Mouse (Mus musculus) embryonic stem cell, embryonic (primary cell): ENCODE measurements around the gene Rasgrf2.

Source experiments
- CTCF ChIA-PET, 4 experiments: fragments of 300-600 bp in 2 of 4; fragments of 350-600 bp in 2 of 4; sonication (Branson Sonifier 250); formaldehyde crosslinking; loops; one replicate each; lab custom pipeline; 2022; ENCODE audit warnings: inconsistent platforms in 2 of 4; lab: Charles Lee
- POLR2A ChIA-PET, 4 experiments: fragments of 300-600 bp in 2 of 4; fragments of 350-600 bp in 2 of 4; sonication (Branson Sonifier 250); formaldehyde crosslinking; loops; one replicate each; lab custom pipeline; 2022; ENCODE audit warnings: antibody characterized with exemption in 4 of 4, inconsistent platforms in 1 of 4; lab: Charles Lee

Gene Rasgrf2

DNA sequence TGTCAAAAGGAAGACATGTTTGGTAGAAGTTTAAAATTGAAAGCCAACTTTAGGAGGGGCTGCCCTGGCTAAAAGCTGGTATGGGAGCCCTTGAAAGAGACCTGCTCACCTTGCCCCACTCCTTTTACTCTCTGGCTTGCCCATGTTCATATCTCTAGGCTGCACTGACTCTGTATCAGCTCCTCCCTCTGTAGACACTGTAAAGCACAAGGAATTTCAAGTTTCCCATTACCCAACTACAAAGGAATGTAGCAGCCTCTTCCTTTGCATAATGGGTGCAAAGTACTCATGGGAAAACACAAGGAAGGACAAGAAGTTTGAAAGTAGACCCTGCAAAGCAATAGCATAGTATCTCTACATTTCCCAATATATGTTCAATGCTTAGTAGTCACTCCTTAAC is 220.2 kb downstream of the Rasgrf2 start:
- ChIA-PET CTCF (no interaction called here), POLR2A (no interaction called here)

DNA sequence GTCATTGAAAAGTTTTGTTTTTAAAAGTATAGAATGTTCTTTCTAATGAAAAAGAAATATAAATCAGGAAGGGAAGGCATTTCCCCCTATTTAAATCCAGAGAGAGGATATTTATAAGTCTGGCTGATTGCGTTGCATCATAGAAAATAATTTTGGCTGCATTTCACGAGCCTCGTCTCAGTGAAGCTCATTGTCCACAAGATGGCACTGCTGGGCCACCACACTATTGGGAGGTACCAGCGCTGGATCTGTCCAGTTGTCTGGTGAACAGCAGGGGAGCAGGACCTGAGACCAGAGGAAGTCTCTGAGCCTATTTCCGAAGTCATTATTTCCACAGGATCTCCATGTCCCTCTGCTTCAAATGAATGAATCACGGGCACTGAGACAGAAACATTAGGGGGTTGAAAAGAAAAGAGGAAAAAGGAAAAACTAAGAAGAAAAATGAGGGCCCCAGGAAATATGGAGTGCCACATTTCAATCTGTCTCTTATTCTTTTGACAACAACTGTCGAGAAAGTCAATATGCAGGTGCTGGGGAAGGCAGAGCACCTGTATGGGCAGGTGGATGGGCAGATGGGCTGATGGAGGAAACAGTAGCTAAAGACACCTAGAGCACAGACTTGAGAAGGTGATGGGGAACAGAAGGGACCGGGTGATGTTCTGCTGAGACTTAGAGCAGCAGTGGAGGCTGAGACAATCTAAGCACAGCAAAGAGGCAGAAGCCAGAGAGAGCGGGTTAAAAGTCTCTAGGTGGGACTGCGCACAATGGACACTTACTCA is 223.1 kb downstream of the Rasgrf2 start:
- ChIA-PET CTCF (interaction anchor here (0.5 to 1.7 kb wide), 13 partner anchors 9 to 832 kb away, joined by 3 to 7 read pairs (median 4); no protein-coding TSS in a partner anchor), POLR2A (interaction anchor here in 2 of 4 experiments (0.8 to 1.0 kb wide), 2 partner anchors 101 to 446 kb away, joined by 4 read pairs; partner anchors contain the start of genes Dhfr (in 1 of the 2), Msh3 (in 1 of the 2) and Zcchc9 (in 1 of the 2))

DNA sequence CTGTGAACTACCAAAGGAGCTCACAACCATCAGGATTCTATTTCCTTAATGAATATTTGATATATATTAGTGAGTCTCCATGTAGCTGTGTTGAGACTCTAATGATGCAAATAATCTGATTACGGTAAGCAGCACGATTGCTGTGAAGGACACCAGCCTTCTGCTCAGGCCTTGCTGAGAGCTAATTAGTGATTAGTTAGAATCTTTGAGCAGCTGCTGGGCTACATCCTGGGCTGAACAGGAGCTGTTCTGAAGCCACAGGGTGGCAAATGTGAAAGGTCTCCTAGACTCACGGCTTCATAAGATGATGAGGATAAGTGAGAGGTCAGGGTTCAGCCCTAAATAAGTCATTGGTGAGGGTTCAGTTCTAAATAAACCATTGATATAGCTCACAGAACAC is 225.1 kb downstream of the Rasgrf2 start:
- POLR2A ChIA-PET = no interaction called here
- CTCF ChIA-PET = interaction anchor here in 2 of 4 experiments (0.5 to 1.4 kb wide), 3 partner anchors 12 to 575 kb away, joined by 3 to 6 read pairs (median 3); no protein-coding TSS in a partner anchor

DNA sequence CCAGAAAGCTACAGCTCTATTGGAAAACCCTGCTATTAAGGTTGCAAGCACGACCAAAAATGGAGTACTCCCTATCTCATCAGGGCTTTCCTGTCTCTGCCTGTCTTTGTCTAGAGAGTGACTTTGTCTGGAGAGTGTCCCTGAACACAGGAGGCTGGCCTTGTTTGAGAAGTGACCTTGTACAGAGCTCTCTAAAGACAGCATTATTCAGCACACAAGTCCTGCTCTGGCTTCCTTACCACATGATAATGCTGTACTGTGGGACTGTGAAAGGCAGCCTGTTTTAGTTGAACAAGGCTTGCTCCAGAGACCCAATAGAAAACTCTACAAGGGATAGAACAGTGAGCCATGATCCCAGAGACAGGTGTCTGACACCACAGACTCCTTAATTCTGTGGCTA is 235.0 kb downstream of the Rasgrf2 start:
- POLR2A ChIA-PET = no interaction called here
- CTCF ChIA-PET = interaction anchor here in 2 of 4 experiments (1.1 to 2.4 kb wide), 2 partner anchors 14 kb away, joined by 4 to 27 read pairs; no protein-coding TSS in a partner anchor

DNA sequence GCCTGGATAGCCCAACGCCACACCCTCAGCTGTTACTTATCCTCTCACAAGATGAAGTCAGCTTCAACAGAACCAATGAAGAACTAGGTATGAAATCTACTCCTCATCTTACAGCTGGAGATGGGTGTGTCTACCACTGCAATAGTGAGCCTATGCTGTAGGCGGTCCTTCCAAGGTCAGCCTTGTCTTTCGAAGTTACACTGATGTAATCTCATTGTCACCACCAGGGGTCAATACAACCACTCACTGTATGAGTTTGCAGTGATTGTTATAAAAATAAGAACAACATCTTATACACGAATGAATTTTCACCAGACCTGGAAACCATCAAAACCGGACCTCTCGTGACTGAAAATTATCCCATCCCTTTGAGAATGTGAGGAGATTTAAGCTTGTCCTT is 238.3 kb downstream of the Rasgrf2 start:
- ChIA-PET CTCF (interaction anchor here (0.5 to 2.6 kb wide), 12 partner anchors 9 to 1053 kb away, joined by 3 to 10 read pairs (median 4); no protein-coding TSS in a partner anchor), POLR2A (interaction anchor here in 1 of 4 experiments (1.5 kb wide), 1 partner anchor 11 kb away, joined by 4 read pairs; no protein-coding TSS in a partner anchor)

DNA sequence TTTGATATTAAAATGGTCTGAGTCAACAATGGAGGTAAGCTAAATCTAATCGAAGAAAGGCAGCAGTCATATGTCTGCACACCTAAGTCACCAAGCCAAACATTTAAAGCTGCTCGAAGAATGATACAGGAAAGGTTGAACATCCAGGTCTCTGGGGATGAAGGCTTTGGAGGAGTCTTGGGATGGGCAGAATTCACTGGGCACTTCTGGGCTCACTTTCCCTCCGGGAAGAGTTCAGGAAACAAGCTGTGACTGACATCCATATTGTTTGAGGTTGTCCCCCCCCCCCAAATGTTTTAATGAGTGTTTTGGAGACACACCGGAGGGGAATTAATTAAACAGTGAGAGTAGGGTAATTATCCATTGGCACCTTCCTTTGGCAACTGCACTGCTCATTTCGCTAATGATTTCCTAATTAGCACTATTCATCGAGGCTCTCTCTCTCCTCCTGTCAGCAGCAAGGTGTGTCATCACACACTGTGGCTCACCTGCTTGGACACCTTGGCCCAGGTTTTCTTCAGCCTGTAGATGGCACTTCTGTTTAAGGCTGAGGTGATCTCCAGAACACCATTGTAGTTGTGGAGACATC is 241.3 kb downstream of the Rasgrf2 start:
- CTCF ChIA-PET = no interaction called here
- POLR2A ChIA-PET = no interaction called here

DNA sequence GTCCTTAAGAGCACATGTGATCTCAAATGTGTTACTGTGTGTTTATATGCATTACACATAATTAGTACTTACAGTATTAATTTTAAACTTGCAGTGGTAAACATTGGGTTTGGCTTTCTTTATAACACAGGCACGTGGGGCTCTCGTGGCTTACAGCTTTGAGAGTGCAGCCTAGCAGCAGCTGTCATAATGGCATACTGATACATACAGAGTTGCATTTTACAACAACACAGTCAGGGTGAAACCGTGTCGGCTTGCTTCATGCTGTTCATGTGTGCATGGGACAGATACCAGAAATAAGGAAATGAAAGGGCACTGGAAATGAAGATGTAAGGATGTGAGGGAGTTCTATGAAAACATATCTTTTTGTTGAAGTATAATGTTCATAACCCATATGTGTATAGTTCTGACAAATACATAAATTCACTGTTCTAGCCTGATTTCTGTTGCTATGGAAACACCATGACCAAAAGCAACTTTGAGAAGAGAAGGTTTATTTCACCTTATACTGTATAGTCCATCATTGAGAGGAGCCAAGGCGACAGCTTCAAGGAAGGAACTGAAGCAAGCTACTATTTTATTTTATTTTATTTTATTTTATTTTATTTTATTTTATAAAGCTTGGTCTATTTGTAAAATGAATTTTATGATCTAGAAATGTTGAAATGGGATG is 246.6 kb downstream of the Rasgrf2 start:
- ChIA-PET CTCF (no interaction called here), POLR2A (no interaction called here)

DNA sequence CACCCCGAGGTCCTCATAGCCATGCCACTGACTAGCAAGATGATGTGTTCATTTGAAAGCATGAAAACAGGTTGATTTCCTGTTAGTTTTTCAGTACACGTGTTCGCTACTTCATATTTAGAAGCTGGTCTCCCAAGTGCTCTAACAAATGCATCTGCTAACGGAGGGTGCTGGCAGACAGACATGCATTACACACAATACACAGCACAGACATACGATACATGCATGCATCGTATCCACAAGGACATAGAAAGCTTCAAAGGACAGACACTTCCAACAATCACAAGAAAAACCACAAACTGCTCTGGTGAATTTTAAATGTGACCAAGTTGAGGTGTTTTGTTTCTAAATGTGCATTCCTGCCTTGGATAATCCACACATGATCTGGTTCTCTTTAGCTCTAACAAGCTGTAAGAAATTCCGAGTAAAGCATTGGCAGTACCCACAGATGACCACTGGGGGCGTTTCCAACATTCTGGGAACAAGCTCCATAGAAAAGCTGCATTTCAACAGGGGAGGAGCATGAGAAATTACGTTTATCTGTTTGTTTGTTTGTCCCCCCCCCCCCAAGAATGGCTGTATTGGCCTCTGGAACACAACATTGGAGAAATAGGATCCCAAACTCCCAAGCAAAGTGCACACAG is 249.5 kb downstream of the Rasgrf2 start:
- CTCF ChIA-PET = interaction anchor here (0.6 to 1.8 kb wide), 48 partner anchors 9 to 1344 kb away, joined by 3 to 27 read pairs (median 4); no protein-coding TSS in a partner anchor
- POLR2A ChIA-PET = interaction anchor here in 3 of 4 experiments (0.6 to 1.7 kb wide), 9 partner anchors 11 to 1602 kb away, joined by 3 to 12 read pairs (median 3); no protein-coding TSS in a partner anchor

DNA sequence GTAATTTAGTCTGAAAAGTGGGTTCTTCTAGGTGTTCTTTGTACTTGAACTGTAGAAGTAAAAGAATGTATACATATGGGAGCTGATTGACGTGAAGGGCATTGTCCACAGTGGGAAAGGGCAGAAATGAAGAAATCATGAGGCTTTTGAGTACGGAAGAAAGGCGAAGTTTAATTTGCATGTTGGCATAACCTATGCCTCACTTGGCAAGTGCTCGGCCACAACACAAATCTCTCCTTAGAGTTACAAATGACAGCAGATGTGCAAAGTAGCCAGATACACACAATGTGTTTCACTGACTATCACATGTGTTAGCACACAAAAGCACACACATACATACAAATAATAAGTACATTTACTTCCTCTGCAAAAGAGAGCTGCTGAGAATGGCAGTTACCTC is 251.2 kb downstream of the Rasgrf2 start:
- CTCF ChIA-PET = no interaction called here
- POLR2A ChIA-PET = no interaction called here

DNA sequence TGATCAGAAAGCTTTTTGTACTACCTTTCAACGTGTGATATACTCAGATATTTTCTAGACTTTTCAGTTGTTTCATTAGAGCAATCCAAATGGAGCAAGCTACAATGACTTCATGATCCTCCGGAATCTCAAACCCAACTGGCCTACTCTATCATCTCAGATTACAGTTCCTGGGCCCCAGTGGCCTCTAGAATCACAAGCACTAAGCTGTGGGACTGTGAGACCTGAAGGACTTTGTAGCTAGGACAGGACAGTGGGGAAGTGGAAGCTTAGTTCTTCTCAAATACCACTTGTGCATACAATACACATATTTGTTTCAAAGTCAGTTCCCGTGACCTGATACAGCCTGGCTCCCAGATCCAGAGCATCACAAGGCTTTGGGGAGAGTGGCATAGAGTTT is 253.5 kb downstream of the Rasgrf2 start:
- CTCF ChIA-PET = no interaction called here
- POLR2A ChIA-PET = no interaction called here

DNA sequence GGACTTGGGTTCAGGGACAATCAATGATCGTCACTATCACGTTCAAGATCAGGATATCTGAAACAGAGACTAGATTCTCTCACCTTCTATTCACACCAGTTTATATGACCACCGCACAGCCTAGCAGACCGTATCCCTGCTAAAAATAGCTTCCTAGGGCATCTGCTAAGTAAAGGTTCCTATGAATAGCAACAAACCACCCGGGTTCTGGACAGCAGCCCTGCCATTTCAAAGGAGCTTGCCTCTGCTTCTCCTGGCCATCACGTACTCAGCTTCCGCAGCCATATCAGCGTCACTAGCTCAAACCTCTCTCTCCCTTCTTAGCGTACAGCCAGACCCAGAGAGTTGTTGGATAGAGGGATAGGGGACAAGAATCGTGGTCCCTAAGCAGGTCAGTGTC is 254.1 kb downstream of the Rasgrf2 start:
- ChIA-PET CTCF (no interaction called here), POLR2A (no interaction called here)

DNA sequence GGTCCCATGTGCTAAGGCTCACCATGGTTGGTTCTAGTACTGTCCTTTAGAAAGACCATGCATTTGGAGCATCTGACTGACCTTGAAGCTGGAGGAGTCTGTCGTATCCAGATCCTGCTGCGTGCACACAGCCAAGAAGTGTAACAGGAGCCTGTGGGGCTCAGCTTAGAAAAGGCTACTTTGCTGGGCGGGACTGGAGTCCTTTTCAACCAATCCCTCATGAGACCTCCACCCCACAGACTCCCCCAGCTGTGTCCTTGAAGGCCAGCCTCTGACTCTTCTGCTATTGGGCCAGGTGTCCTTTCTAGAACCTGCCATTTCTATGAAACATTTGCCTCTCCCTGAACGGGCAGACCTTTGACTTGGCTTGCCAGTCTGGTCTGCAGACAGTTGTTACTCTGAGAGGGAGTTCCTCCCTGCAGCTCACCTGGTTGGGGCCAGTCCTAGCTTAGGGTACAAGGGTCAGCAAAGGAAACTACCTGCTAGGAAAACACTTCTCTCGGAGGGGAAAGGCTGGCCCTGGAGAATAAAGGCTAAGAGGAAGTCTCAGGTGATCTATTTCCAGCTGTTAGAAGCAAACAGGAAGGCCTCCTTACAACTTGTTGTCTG is 254.6 kb downstream of the Rasgrf2 start, which contains the start of gene Ckmt2:
TSS of gene Ckmt2 (minus strand) at position 145 of the 609 bp plus-strand sequence.
- CTCF ChIA-PET = no interaction called here
- POLR2A ChIA-PET = no interaction called here

DNA sequence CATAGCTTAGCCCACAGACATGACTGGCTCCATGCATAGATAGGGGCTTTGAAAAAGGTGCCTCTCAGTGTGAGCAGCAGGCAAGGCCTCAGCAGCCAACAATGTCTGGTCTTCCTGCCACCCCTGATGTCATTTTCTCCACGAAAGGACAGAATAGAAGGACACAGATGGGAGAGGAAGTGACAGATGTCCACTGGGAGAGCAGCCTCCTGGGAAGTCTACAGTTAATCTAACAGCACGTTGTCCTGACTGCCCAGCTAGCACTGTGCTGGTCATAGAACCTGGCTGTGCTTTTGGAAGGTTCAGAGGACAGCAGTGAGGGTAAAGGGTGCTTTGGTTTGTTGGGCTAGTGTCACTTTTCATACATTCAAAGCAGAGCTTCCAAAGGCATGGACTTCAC is 255.9 kb downstream of the Rasgrf2 start:
- ChIA-PET POLR2A (no interaction called here), CTCF (no interaction called here)

DNA sequence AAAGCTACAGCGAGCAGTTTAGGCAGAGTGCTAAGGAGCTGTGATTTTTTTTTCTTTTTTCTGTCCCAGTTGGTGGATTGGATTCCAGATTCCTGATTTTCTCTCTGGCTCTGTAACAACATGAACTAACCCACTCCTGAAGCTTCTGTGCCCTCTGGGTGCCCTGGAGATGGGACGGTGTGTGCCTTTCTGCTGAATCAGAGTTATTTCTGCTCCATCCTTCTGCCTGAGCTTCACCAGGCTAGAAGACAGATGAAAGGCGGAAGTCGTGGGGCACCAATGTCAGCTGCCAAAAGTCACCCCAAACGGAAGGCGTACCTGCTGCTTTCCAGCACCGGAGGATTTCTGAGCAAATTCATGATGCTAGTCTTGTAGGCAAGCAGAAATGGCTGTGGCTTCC is 256.9 kb downstream of the Rasgrf2 start:
- ChIA-PET CTCF (no interaction called here), POLR2A (no interaction called here)

DNA sequence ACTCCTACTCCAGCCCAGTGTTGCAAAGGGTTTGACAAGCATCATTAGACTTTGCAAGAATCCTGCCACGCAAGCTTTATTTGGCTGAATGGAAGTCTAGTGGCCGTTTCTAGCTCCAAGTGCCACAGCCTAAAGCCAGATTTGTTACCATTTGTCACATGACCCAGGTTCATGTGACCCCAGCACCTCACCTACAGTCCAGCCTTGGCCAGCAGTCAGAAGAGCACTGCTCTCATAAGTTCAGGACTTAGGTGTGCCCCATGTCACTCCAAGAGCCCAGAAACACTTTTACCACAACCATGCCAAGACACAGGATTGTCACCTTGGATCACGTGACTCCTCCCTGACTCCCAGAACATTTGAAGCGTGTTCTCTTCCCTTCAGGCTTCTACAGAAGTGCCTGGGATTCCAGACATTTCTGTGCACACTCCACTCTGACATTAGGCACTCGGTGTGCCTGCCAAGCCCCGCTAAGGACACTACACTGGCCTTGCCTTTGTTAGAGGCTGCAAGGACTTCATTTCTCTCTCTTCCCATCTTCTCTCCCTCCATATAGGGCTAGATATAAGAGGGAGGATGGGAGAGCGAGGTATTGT is 257.6 kb downstream of the Rasgrf2 start:
- ChIA-PET POLR2A (interaction anchor here in 1 of 4 experiments (0.6 kb wide), 1 partner anchor 968 kb away, joined by 3 read pairs; no protein-coding TSS in a partner anchor), CTCF (no interaction called here)

DNA sequence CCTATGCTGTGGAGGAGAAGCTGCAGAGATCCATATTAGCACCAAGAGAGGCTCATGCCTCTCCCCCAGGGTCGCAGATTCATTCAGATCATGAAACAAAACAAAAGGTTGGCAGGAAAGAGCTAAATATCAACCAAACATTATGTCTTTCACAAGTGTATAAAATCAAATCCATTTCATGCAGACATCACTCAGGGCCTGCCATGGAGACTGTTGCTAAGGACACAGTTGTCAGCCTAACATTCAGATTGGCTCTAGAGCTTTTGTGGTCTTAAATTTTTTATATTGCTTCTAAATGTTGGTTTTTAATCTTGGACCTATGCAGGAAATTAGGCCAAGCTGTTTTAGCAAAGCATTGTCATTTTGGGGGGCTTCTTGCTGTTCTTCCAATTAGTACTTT is 262.9 kb downstream of the Rasgrf2 start:
- ChIA-PET CTCF (interaction anchor here in 1 of 4 experiments (1.1 kb wide), 1 partner anchor 14 kb away, joined by 3 read pairs; no protein-coding TSS in a partner anchor), POLR2A (no interaction called here)

DNA sequence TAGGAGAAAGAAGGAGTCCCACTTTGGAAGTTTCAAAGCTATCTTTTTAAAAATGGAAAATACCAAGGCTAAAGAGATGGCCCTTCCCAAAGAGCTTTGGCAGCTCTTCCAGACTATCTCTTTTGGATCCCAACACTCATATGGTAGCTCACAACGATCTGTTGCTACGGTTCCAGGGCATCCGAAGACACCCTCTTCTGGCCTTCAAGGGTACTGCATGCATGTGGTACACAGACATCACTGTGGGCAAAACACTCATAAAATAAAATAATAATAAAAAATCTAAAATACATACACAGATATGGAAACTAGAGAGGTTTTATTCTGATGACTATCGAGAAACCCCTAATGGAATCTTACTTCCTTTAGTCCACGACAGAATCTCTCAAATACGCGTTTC is 272.6 kb downstream of the Rasgrf2 start:
- CTCF ChIA-PET = interaction anchor here in 3 of 4 experiments (0.6 to 3.0 kb wide), 13 partner anchors 9 to 182 kb away, joined by 3 to 19 read pairs (median 4); no protein-coding TSS in a partner anchor
- POLR2A ChIA-PET = interaction anchor here in 1 of 4 experiments (1.7 kb wide), 1 partner anchor 79 kb away, joined by 3 read pairs; no protein-coding TSS in a partner anchor

DNA sequence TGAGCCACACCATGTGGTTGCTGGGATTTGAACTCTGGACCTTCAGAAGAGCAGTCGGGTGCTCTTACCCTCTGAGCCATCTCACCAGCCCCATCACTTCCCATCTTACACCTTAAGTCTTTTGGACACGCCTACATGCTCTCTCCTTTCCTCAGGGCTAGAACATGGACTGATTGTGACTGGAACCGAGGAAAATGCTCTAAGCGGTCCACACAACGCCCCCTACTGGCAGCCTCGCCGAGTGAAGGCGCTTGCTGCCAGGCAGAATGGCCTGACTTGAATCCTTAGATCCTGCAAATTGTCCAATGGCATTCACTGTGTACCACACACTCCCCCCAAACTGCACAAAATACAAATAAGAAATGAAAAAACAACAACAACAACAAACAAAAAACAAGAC is 274.0 kb downstream of the Rasgrf2 start:
- ChIA-PET POLR2A (interaction anchor here in 1 of 4 experiments (1.7 kb wide), 1 partner anchor 78 kb away, joined by 3 read pairs; no protein-coding TSS in a partner anchor), CTCF (interaction anchor here in 1 of 4 experiments (1.8 to 3.0 kb wide), 2 partner anchors 50 to 134 kb away, joined by 4 to 19 read pairs; no protein-coding TSS in a partner anchor)
